Mouse (Mus musculus) neutrophil, adult 59 days (primary cell): Measurements from ENCODE around the gene Fcho2. TPM values are rescaled to one million over a fixed set of nuclear protein-coding genes. Genes with fewer than 3 reads are reported as not detected.

Experiments
- total RNA-seq, 2 experiments: library from RNA; stranded (reverse); gene quantifications; 1 replicate in 1 of 2; 2 replicates in 1 of 2; pipeline ENCODE4 v1.2.4; 2023

The Fcho2 gene
- 100 to 1,000 TPM; 132 to 135 TPM for total RNA-seq

GRCm38 (mm10) chr13:98815147-98815785 is at the start of gene Fcho2:
Gene Fcho2, minus strand, starts transcription at chr13:98815449.

DNA sequence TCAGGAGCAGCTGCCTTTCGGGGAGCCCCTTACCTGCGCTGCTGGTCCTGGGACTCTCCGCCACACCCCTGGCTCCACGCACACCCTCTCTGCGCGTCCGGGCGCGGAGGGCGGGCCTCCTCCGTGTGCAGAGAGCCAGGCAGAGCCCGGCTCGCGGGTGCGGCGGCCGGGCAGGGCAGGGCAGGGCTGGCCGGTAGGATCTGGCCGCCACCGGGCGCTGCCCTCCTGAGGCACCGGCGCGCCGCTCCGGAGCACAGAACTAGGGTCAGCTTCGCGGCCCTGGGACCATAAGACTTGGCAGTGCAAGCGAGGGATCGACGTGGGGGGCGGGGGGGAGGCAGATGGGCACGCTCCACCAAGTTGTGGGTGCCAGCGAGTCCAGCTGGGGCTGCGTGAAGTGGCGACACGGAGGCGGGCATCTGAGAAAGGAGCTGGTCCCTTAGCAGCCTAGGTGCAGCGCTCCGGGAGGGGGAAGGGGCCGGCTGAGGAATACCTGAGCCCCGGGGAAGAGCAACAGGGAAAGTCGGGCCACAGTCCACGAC is 120.4 kb downstream of the Fcho2 start, which contains the start of gene Tmem171:
Tmem171 (minus strand) TSS at position 62 of the 542 bp plus-strand sequence.

Other genes with a start within 250 kb of the Fcho2 start
- gene Tmem174, start 178.0 kb downstream of the Fcho2 start, total RNA-seq, result not detected
- gene Tmem171, start 120.6 kb downstream of the Fcho2 start, total RNA-seq, result not detected
- 10 to 100 TPM; 74.1 to 79.5 TPM for gene Tnpo1, start 110.9 kb upstream of the Fcho2 start, total RNA-seq
- gene 1700024P04Rik, start 169.1 kb upstream of the Fcho2 start, total RNA-seq, result not detected